Mouse (Mus musculus) T-helper 1 cell (primary cell): ENCODE data around the gene Stk26.

Experiments used
- in situ Hi-C: fragments of 300-600 bp; cut with MboI, MseI; formaldehyde crosslinking; loops from one replicate; pipeline ENCODE4 v1.15.1; 2025; ENCODE audit warnings: high pct_unique_total_duplicates

Gene Stk26

GRCm38 (mm10) chrX:50840847-50841560 is at the start of gene Stk26:
Gene Stk26 (plus strand): TSS chrX:50841047.
- in situ Hi-C loops, result loop anchor here (5.0 kb wide), 1 partner anchor 171 kb away; no protein-coding TSS in a partner anchor

GRCm38 (mm10) chrX:50793005-50793680 is 47.7 kb upstream of the Stk26 start:
- in situ Hi-C loops, result no loop called here

- in situ Hi-C loops, result no loop called here
Observed at GRCm38 (mm10) chrX:50797798-50798197, 43.0 kb upstream of the Stk26 start.

GRCm38 (mm10) chrX:50798571-50798970 is 42.3 kb upstream of the Stk26 start:
- in situ Hi-C loops, result no loop called here

DNA sequence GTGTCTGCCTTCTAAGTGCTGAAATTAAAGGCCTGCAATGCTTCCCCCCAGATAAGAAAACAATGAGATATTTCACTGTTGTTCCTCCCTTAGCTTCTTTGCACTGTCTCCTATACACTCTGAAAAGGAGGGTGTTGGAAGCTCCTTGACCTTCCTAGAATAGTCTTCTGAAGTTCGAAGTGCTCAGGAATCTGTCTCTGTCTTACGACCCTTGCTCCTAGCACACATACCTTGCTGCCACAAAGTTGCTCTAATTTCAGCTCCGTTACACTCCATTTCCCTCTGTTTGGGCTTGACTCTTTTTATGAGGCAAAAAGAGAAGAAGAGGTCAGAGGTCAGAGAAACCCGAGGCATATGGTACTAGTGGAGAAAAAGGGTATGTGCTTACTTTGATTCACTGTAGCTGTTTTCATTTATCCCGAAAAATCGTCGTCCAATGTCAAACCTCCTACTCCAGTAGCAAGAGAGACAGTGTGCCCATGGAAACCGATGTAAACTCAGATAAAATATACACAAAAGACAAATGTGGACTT is 41.1 kb upstream of the Stk26 start:
- in situ Hi-C loops, result loop anchor here (25.0 kb wide), 1 partner anchor 1062 kb away; the partner anchor contains the start of gene Olfr1321

- in situ Hi-C loops, result loop anchor here (25.0 kb wide), 1 partner anchor 1068 kb away; the partner anchor contains the start of gene Olfr1321
Observed at GRCm38 (mm10) chrX:50805654-50806053, 35.2 kb upstream of the Stk26 start.

GRCm38 (mm10) chrX:50823856-50824255 is 17.0 kb upstream of the Stk26 start:
- in situ Hi-C loops, result loop anchor here (25.0 kb wide), 1 partner anchor 1087 kb away; the partner anchor contains the start of gene Olfr1321

GRCm38 (mm10) chrX:50835592-50835991 is 5.3 kb upstream of the Stk26 start:
- in situ Hi-C loops, result no loop called here

DNA sequence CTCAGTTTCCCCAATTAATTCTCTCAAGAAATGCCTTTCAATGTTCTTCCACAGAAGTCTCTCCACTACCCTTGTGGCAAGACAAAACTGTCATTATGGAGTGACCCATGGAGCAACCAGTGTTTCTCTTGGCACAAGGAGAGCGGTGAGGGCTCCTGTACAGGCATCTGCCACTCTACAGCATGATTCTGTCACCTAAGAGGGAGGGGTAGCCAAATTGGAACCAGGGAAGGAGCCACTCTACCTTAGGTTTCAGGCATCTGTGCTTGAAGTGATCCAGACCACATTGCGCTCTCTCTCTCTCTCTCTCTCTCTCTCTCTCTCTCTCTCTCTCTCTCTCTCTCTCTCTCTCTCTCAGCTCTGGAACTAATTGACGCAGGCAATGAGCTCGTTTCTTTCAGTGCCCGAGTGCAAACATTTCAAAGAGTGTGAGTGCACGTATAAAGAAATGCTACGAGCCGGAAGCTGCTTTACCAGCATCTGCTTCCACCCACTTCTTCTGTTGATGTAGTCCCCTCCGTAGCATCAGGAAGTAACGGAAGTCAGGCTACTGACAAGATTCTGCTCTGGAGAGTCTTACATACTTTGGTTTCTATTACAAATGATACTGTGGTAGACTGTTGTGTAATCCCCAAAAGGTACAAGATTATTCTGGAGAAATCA is 4.7 kb upstream of the Stk26 start:
- in situ Hi-C loops, result no loop called here

GRCm38 (mm10) chrX:50841587-50841986 is 740 bp downstream of the Stk26 start:
- in situ Hi-C loops, result loop anchor here (5.0 kb wide), 1 partner anchor 171 kb away; no protein-coding TSS in a partner anchor

- in situ Hi-C loops, result loop anchor here (5.0 kb wide), 1 partner anchor 170 kb away; no protein-coding TSS in a partner anchor
Observed at GRCm38 (mm10) chrX:50842046-50842445, 1.2 kb downstream of the Stk26 start.

GRCm38 (mm10) chrX:50850428-50851184 is 9.8 kb downstream of the Stk26 start:
- in situ Hi-C loops, result no loop called here

DNA sequence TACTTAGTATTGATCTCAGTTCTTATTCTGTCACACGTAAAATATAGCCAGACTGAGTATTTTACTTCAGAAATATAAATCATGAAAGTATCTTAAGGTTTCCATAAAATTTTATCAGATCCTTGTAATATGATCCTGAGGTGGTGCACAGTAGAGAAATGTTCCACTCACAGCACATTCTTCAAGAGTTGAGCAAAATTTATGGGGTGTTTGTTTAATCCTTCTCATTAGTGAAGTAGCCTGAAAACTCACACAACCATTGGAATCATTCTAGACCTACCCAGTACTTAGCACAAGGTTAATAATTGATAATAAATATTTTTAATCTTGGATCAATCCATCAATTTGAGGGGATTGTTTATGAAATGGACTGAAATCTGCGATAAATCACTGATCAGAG is 22.9 kb downstream of the Stk26 start:
- in situ Hi-C loops, result no loop called here

GRCm38 (mm10) chrX:50864734-50865133 is 23.9 kb downstream of the Stk26 start:
- in situ Hi-C loops, result no loop called here

DNA sequence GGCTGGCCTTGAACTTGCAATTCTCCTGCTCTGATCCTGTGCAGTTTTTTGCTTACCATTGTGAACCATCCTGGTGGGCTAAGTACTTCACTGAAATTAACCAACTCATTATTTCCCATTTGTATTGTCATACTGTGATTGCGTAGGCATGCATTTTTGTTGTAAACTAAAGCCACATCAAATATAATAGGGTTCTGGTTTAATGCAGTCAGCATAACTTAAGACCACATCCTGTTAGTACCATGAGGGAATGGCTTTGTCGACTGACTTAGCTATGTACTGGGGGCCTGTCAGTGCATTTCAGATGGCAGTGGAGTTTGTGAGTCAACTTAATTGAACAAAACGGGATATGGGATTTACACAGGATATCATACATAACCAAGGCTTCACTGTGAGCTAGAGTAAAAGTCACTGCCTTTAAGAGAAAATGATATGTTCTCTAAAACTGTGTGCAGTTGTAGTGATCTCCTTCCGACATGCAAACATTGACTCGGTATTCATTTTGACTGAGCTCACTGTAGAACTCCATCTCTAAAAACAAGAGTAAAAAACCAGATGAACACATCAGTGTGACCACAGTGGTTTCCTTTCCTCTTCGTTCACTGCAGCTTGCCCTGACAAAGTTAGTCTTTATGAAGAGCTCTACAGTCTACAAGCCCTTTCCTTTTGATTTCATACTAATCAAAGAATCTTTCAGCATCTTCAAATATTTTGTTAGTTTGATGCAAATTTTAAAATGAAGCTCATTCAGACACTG is 33.6 kb downstream of the Stk26 start:
- in situ Hi-C loops, result no loop called here

DNA sequence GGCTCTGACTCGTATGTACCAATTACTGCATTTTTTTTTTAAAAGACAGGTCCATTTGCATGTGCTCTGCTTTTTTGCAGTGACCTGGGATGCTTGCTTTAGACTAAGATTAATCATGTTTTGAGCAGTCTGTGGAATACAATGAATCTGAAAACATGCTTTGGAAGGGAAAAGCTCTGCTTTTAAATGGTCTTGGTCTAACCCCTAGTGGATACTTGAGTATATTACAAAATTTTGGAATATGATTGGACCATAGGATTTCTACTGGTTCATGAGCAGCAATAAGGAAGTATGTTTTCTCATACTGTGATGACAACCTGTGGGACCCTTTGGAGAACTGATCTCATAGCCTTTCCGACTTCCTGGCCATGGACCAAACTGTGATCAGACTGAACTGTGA is 47.2 kb downstream of the Stk26 start:
- in situ Hi-C loops, result no loop called here

GRCm38 (mm10) chrX:50903497-50903896 is 62.6 kb downstream of the Stk26 start:
- in situ Hi-C loops, result no loop called here

DNA sequence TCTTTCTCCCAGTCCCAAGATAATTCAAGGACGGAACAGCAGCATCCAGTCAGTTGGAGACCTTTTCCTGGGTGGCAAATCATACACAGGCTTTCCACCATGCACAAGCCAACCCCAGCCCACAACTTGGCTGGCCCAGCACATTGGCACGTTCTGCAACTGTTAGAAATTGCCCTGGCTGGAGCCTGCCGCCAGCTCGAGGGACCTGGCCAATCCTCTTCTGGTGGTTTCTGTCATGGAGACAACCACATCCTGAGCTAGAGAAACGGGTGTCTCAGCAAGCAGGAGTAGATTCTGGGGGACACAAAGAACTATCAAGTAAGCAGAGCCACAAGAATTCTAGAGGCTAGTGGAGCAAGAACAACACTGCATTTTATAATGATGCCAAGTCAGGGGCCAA is 69.1 kb downstream of the Stk26 start:
- in situ Hi-C loops, result no loop called here

- in situ Hi-C loops, result no loop called here
Observed at GRCm38 (mm10) chrX:50917389-50917788, 76.5 kb downstream of the Stk26 start.

GRCm38 (mm10) chrX:50918754-50919153 is 77.9 kb downstream of the Stk26 start:
- in situ Hi-C loops, result no loop called here
